In the genomic region with DNA sequence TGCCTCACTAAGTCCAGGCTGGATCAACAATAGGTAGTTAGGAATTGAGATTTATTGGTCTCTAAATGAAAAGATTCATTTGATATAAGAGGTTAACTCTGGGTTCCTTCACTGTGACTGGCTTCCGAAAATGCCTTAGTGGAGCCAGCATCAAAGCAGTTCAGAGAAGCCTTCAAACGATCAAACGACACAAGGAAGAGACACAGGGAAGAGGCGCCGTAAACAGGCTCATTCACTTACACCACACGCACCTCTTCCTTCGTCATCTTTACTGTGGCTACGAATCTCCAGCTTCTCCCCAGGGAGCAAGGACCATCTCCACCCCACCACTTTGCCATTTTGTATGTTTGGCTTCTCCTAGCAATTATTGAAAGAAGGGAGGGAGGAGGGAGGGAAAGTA, we compare ENCODE assay signal across 14 mouse cellular contexts. TPM values are rescaled to one million over a fixed set of nuclear protein-coding genes. Genes with fewer than 3 reads are reported as not detected.
DNase-seq lines count a peak whose midpoint lies in the region; ATAC-seq and TF ChIP-seq lines count a peak whose summit lies in the region.
"Had no signal": no experiment of that assay in that cellular context is flagged by ENCODE, and none has a peak within 500 bp of the region (broad histone marks: within the 10 kb centered on the region; RNA-seq: fewer than 3 reads in every experiment).

No protein-coding gene starts in this region.

- H3K9ac ChIP-seq in intestine, embryonic 14.5 days (ENCODE audit: low read length): no peak overlapping the region
- H3K9ac ChIP-seq in intestine, embryonic 15.5 days: no peak overlapping the region
- H3K9ac ChIP-seq in forebrain, embryonic 12.5 days: peak overlapping the region; percentile 45
- H3K9ac ChIP-seq in midbrain, embryonic 12.5 days (replicated peaks): 0 out of 2 replicates have a peak overlapping the region, but pooled peaks have one; percentile 39
- H3K9ac ChIP-seq: heart, embryonic 15.5 days had no signal

- TF ChIP-seq CTCF in brain, embryonic 14.5 days (IDR thresholded peaks at IDR 0.05; ENCODE audit: borderline replicate concordance, extremely low read depth, insufficient read depth, insufficient read length): no peak

- no peak overlapping the region for H3K27ac ChIP-seq in intestine, embryonic 14.5 days (ENCODE audit: low read depth)
- no peak overlapping the region for H3K27ac ChIP-seq in intestine, embryonic 15.5 days
- peak overlapping the region; percentile 82 for H3K27ac ChIP-seq in forebrain, embryonic 12.5 days
- H3K27ac ChIP-seq in midbrain, embryonic 12.5 days (replicated peaks): peak overlapping the region; percentile 75
- H3K27ac ChIP-seq: heart, embryonic 15.5 days had no signal

- DNase-seq in intestine, embryonic 14.5 days (ENCODE audit: low spot score): peak; percentile 49
- DNase-seq in brain, embryonic 14.5 days (ENCODE audit: low read depth): peak; percentile 66
- no peak for DNase-seq in layer of hippocampus, adult 11-12 months (ENCODE audit: low spot score)
- no peak for DNase-seq in frontal cortex, postnatal 25 days (ENCODE audit: low spot score in 2 of 2)
- DNase-seq in thymus, postnatal 14 days: no peak
- DNase-seq: cerebellum, postnatal 10 days; gastrocnemius, postnatal 10 days; liver; right cerebral cortex, adult 18-20 months had no signal

- H3K4me3 ChIP-seq in intestine, embryonic 14.5 days (ENCODE audit: low read depth, low read length): no peak overlapping the region
- no peak overlapping the region for H3K4me3 ChIP-seq in intestine, embryonic 15.5 days (replicated peaks)
- H3K4me3 ChIP-seq in forebrain, embryonic 12.5 days (replicated peaks): peak overlapping the region; percentile 17; the same call in 1 of the 2 replicates
- H3K4me3 ChIP-seq in midbrain, embryonic 12.5 days: peak overlapping the region; percentile 12
- H3K4me3 ChIP-seq: heart, embryonic 15.5 days had no signal

- no peaks in the 10 kb centered on the region for H3K9me3 ChIP-seq in intestine, embryonic 14.5 days (ENCODE audit: control insufficient read depth, low read length)
- H3K9me3 ChIP-seq in intestine, embryonic 15.5 days: no peaks in the 10 kb centered on the region
- H3K9me3 ChIP-seq in forebrain, embryonic 12.5 days: no peaks in the 10 kb centered on the region
- no peaks in the 10 kb centered on the region for H3K9me3 ChIP-seq in midbrain, embryonic 12.5 days
- H3K9me3 ChIP-seq: heart, embryonic 15.5 days had no signal

- H3K27me3 ChIP-seq in intestine, embryonic 14.5 days (replicated peaks; ENCODE audit: control insufficient read depth, insufficient read depth, low read length): peaks cover 11% of the 10 kb centered on the region
- H3K27me3 ChIP-seq in intestine, embryonic 15.5 days (replicated peaks): peaks cover 22% of the 10 kb centered on the region
- peaks cover 90% of the 10 kb centered on the region for H3K27me3 ChIP-seq in forebrain, embryonic 12.5 days
- peaks cover 85% of the 10 kb centered on the region for H3K27me3 ChIP-seq in midbrain, embryonic 12.5 days

- ATAC-seq in intestine, embryonic 14.5 days (replicated peaks; ENCODE audit: low FRiP score, low TSS enrichment, low read depth): no peak
- ATAC-seq in intestine, embryonic 15.5 days: no peak
- no peak for ATAC-seq in forebrain, embryonic 12.5 days (ENCODE audit: low FRiP score)
- ATAC-seq in midbrain, embryonic 12.5 days (ENCODE audit: low FRiP score, low read depth): no peak
- ATAC-seq: activated CD4-positive, CD25-positive, alpha-beta regulatory T cell, adult 4 months had no signal

- no peak overlapping the region for H3K4me2 ChIP-seq in intestine, embryonic 14.5 days (ENCODE audit: low read length)
- no peak overlapping the region for H3K4me2 ChIP-seq in intestine, embryonic 15.5 days (replicated peaks)
- peak overlapping the region; percentile 88 for H3K4me2 ChIP-seq in forebrain, embryonic 12.5 days
- H3K4me2 ChIP-seq in midbrain, embryonic 12.5 days (replicated peaks): peak overlapping the region; percentile 83
- H3K4me2 ChIP-seq: heart, embryonic 15.5 days had no signal

- no peak for TF ChIP-seq POLR2A in brain, embryonic 14.5 days (IDR thresholded peaks at IDR 0.05; ENCODE audit: borderline replicate concordance, extremely low read depth, insufficient read depth, insufficient read length, poor library complexity, severe bottlenecking)

- 65% methylated on average over 8 of the region's 8 CpGs for WGBS in intestine, embryonic 14.5 days
- WGBS in intestine, embryonic 15.5 days: 73% methylated on average over 8 of the region's 8 CpGs
- 6% methylated on average over 8 of the region's 8 CpGs for WGBS in forebrain, embryonic 12.5 days
- 17% methylated on average over 8 of the region's 8 CpGs for WGBS in midbrain, embryonic 12.5 days

- H3K36me3 ChIP-seq in intestine, embryonic 14.5 days (ENCODE audit: control insufficient read depth, insufficient read depth, low read length): no peaks in the 10 kb centered on the region; the same call in 1 of the 2 replicates
- no peaks in the 10 kb centered on the region for H3K36me3 ChIP-seq in intestine, embryonic 15.5 days
- H3K36me3 ChIP-seq in forebrain, embryonic 12.5 days (replicated peaks): no peaks in the 10 kb centered on the region
- no peaks in the 10 kb centered on the region for H3K36me3 ChIP-seq in midbrain, embryonic 12.5 days
- H3K36me3 ChIP-seq: heart, embryonic 15.5 days had no signal

- peaks cover 19% of the 10 kb centered on the region for H3K4me1 ChIP-seq in intestine, embryonic 14.5 days (replicated peaks; ENCODE audit: control insufficient read depth, insufficient read depth, low read length)
- peaks cover 11% of the 10 kb centered on the region for H3K4me1 ChIP-seq in intestine, embryonic 15.5 days (replicated peaks)
- peaks cover 61% of the 10 kb centered on the region for H3K4me1 ChIP-seq in forebrain, embryonic 12.5 days
- peaks cover 44% of the 10 kb centered on the region for H3K4me1 ChIP-seq in midbrain, embryonic 12.5 days

RNA-seq across cellular contexts. Expression of gene Nr2f2, which starts 23.8 kb away (rescaled TPM):
- 53.7 and 56.9 TPM in 2 replicates for polyA plus RNA-seq in intestine, embryonic 14.5 days (2014; fragmentation: Nextera tagmentation; extraction: Ambion mirVana)
- polyA plus RNA-seq in intestine, embryonic 15.5 days (2015; fragmentation: Nextera tagmentation; extraction: Ambion mirVana): 39.4 and 46.3 TPM in 2 replicates
- 244 and 291 TPM in 2 replicates for polyA plus RNA-seq in brain, embryonic 14.5 days (2012; rRNA removed)
- 129 and 162 TPM in 2 replicates for polyA plus RNA-seq in forebrain, embryonic 12.5 days (2016; fragmentation: Nextera tagmentation; extraction: Ambion mirVana)
- polyA plus RNA-seq in midbrain, embryonic 12.5 days (2016; fragmentation: Nextera tagmentation; extraction: Ambion mirVana): 105 and 143 TPM in 2 replicates
- polyA plus RNA-seq: activated CD4-positive, CD25-positive, alpha-beta regulatory T cell, adult 4 months had no signal

Comparison
In these comparisons a context has a peak if more than half of its experiments do, and no peak if none do; other contexts are left out.
1. DNase-seq: peak in intestine, embryonic 14.5 days (single experiment) and brain, embryonic 14.5 days (single experiment); none in layer of hippocampus, adult 11-12 months (single experiment), frontal cortex, postnatal 25 days (0 of 2) and thymus, postnatal 14 days (single experiment).
2. H3K27ac ChIP-seq: peak in forebrain, embryonic 12.5 days (single experiment) and midbrain, embryonic 12.5 days (single experiment); none in intestine, embryonic 14.5 days (single experiment) and intestine, embryonic 15.5 days (single experiment).
3. H3K4me2 ChIP-seq: peak in forebrain, embryonic 12.5 days (single experiment) and midbrain, embryonic 12.5 days (single experiment); none in intestine, embryonic 14.5 days (single experiment) and intestine, embryonic 15.5 days (single experiment).
4. H3K4me3 ChIP-seq: peak in forebrain, embryonic 12.5 days (single experiment) and midbrain, embryonic 12.5 days (single experiment); none in intestine, embryonic 14.5 days (single experiment) and intestine, embryonic 15.5 days (single experiment).
5. H3K9ac ChIP-seq: peak in forebrain, embryonic 12.5 days (single experiment) and midbrain, embryonic 12.5 days (single experiment); none in intestine, embryonic 14.5 days (single experiment) and intestine, embryonic 15.5 days (single experiment).